Mouse (Mus musculus): ENCODE measurements around the gene Ptprh. TPM values are rescaled to one million over a fixed set of nuclear protein-coding genes. Genes with fewer than 3 reads are reported as not detected.

The Ptprh gene
- polyA plus RNA-seq, 1 experiment from 2014 or later = 0.04 TPM

DNA sequence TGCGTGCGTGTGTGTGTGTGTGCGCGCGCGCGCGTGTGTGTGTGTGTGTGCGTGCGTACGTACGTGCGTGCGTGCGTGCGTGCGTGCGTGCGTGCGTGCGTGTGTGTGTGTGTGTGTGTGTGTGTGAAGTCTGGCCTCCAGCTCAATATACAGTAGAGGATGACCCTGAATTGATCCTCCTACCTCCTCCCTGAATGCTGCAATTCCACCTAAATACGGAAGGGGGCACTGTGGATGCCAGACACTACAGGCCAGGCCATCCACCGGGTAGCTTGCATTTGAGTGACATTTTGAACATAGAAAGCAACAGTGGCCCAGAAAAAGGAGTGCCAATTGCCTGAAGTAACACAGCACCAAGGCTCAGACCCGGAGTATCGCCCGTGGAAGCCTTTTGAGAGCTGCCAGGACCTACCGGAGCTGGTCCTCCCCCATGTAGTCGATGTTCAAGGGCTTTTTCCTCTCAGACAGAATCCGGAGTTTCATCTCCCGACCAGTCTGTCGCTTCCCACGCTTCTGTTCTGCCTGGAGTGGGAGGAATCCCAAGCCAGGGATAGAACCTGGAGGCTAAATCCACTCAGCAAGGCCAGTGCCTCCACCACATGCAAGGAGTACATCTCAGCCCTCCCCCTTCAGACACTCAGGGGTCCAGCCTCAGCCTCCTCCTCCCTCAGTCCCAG lies 95.6 kb downstream of the Ptprh start:
- H3K27me3 ChIP-seq (replicated peaks) = no peaks in the 10 kb centered on the region
- H3K4me1 ChIP-seq = peaks cover 59% of the 10 kb centered on the region
- no peak for ATAC-seq (ENCODE audit: extremely low read depth, insufficient number of reproducible peaks, low FRiP score, low TSS enrichment)
- H3K36me3 ChIP-seq = peaks cover 20% of the 10 kb centered on the region
- peak overlapping the region; percentile 71; the same call in 1 of the 2 replicates for H3K9ac ChIP-seq
- peak overlapping the region; percentile 63; the same call in 1 of the 2 replicates for H3K4me2 ChIP-seq
- no peaks in the 10 kb centered on the region for H3K9me3 ChIP-seq
- peak overlapping the region; percentile 28; the same call in 1 of the 2 replicates for H3K27ac ChIP-seq (replicated peaks)
- WGBS = 79% methylated on average over 24 of the region's 32 CpGs
- peak overlapping the region; percentile 37; the same call in 1 of the 2 replicates for H3K4me3 ChIP-seq

- ATAC-seq (ENCODE audit: extremely low read depth, insufficient number of reproducible peaks, low FRiP score, low TSS enrichment) = no peak
- Histone ChIP-seq H3K27me3 (replicated peaks) (no peaks in the 10 kb centered on the region), H3K4me2 (peak overlapping the region; percentile 11; the same call in 1 of the 2 replicates), H3K36me3 (peaks cover 20% of the 10 kb centered on the region), H3K27ac (replicated peaks) (no peak overlapping the region), H3K4me1 (peaks cover 57% of the 10 kb centered on the region), H3K9ac (no peak overlapping the region), H3K9me3 (no peaks in the 10 kb centered on the region), H3K4me3 (no peak overlapping the region)
- 52% methylated on average over 3 of the region's 4 CpGs for WGBS
Observed at GRCm38 (mm10) chr7:4507220-4507619, 96.6 kb downstream of the Ptprh start.

GRCm38 (mm10) chr7:4504646-4505435 lies 99.0 kb downstream of the Ptprh start:
- Histone ChIP-seq H3K9ac (no peak overlapping the region), H3K4me2 (no peak overlapping the region), H3K9me3 (no peaks in the 10 kb centered on the region), H3K36me3 (peaks cover 20% of the 10 kb centered on the region), H3K27me3 (replicated peaks) (no peaks in the 10 kb centered on the region), H3K27ac (replicated peaks) (peak overlapping the region; percentile 58), H3K4me3 (no peak overlapping the region), H3K4me1 (peaks cover 47% of the 10 kb centered on the region)
- 41% methylated on average over 11 of the region's 11 CpGs for WGBS
- no peak for ATAC-seq (ENCODE audit: extremely low read depth, insufficient number of reproducible peaks, low FRiP score, low TSS enrichment)

GRCm38 (mm10) chr7:4503858-4504257 lies 100.0 kb downstream of the Ptprh start:
- Histone ChIP-seq H3K27me3 (replicated peaks) (no peaks in the 10 kb centered on the region), H3K36me3 (peaks cover 16% of the 10 kb centered on the region), H3K4me3 (no peak overlapping the region), H3K9me3 (no peaks in the 10 kb centered on the region), H3K27ac (replicated peaks) (peak overlapping the region; percentile 58), H3K4me1 (peaks cover 48% of the 10 kb centered on the region), H3K9ac (no peak overlapping the region), H3K4me2 (no peak overlapping the region)
- no peak for ATAC-seq (ENCODE audit: extremely low read depth, insufficient number of reproducible peaks, low FRiP score, low TSS enrichment)
- WGBS = 73% methylated on average over 5 of the region's 5 CpGs

DNA sequence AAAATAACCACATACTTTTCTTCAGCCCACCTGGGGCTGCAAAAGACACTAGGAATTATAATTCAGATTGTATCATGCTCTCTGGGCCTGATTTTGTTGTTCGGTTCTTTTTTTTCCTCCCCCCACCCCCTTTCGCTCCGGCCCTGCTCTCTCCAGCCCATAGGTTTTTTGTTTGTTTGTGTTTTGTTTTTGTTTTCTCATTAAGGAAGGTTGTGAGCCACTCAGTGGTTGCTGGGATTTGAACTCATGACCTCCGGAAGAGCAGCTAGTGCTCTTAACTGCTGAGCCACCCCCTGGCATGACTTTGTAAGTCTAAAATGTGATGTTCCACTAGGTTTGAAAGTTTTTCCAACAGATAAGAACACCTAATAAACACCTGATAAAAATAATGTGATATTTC lies 100.7 kb downstream of the Ptprh start:
- Histone ChIP-seq H3K27me3 (replicated peaks) (no peaks in the 10 kb centered on the region), H3K9me3 (no peaks in the 10 kb centered on the region), H3K27ac (replicated peaks) (peak overlapping the region; percentile 85; the same call in 1 of the 2 replicates), H3K9ac (no peak overlapping the region), H3K36me3 (peaks cover 14% of the 10 kb centered on the region), H3K4me1 (peaks cover 48% of the 10 kb centered on the region), H3K4me2 (peak overlapping the region; percentile 94; the same call in 1 of the 2 replicates), H3K4me3 (no peak overlapping the region)
- ATAC-seq (ENCODE audit: extremely low read depth, insufficient number of reproducible peaks, low FRiP score, low TSS enrichment) = no peak
- WGBS = 71% methylated on average over 4 of the region's 4 CpGs

- WGBS = 7% methylated on average over 14 of the region's 14 CpGs
- Histone ChIP-seq H3K9ac (peak overlapping the region; percentile 98), H3K4me1 (peaks cover 54% of the 10 kb centered on the region), H3K4me3 (peak overlapping the region; percentile 90), H3K4me2 (peak overlapping the region; percentile 94), H3K36me3 (peaks cover 14% of the 10 kb centered on the region), H3K27ac (replicated peaks) (peak overlapping the region; percentile 85), H3K9me3 (no peaks in the 10 kb centered on the region), H3K27me3 (replicated peaks) (no peaks in the 10 kb centered on the region)
- no peak for ATAC-seq (ENCODE audit: extremely low read depth, insufficient number of reproducible peaks, low FRiP score, low TSS enrichment)
Observed at GRCm38 (mm10) chr7:4502421-4503090, 101.3 kb downstream of the Ptprh start.

DNA sequence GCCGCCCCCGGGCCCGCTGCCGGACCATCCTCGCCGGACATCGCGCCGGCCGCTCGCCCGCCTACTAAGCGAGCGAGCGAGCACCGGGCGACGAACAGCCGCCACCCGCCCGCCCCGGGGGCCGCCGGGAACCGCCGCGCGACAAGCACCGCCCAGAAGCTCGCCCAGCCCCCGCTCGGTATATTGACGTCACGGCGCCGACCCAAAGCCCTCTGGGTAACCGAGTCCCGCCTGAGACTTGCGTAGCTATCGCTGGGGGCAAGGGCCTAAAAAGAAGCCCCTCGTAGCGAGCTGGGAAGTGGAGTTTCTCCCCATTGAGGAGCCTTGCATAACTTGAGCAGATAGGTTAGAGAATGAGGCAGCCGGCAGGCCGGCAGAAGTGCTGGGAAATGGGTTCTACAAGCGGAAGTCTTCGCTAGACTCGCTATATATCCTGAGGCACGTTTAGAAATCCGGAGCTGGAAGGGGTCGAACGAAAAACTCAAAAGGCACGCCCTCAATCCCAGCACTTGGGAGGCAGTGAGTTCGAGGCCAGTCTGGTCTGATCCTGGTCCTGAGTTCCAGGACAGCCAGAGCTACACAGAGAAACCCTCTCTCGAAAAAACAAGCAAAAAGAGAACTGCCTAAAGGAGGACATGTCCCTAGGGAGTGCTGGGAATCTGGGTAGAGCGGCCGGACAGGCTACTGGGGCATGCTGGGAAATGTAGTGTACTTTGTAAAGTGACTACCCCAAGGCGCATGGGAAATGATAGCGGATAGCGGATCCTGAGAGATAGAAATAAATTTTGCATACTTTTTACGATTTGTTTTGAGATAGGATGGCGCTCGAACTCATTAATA lies 102.1 kb downstream of the Ptprh start, which contains the start of gene Ppp1r12c:
TSS of gene Ppp1r12c (minus strand) at position 123 of the 840 bp plus-strand sequence.
- no peaks in the 10 kb centered on the region for H3K9me3 ChIP-seq
- peak within 1 kb of the TSS; percentile 94 for H3K4me2 ChIP-seq
- peak within 1 kb of the TSS; percentile 98 for H3K9ac ChIP-seq
- H3K27ac ChIP-seq (replicated peaks) = peak within 1 kb of the TSS; percentile 85
- peaks cover 60% of the 10 kb centered on the region for H3K4me1 ChIP-seq
- under 1% methylated on average over 62 of the region's 62 CpGs for WGBS
- H3K36me3 ChIP-seq = peaks cover 19% of the 10 kb centered on the region
- H3K4me3 ChIP-seq = peak within 1 kb of the TSS; percentile 90
- peak; percentile 88 for ATAC-seq (ENCODE audit: extremely low read depth, insufficient number of reproducible peaks, low FRiP score, low TSS enrichment)
- no peaks in the 10 kb centered on the region for H3K27me3 ChIP-seq (replicated peaks)

DNA sequence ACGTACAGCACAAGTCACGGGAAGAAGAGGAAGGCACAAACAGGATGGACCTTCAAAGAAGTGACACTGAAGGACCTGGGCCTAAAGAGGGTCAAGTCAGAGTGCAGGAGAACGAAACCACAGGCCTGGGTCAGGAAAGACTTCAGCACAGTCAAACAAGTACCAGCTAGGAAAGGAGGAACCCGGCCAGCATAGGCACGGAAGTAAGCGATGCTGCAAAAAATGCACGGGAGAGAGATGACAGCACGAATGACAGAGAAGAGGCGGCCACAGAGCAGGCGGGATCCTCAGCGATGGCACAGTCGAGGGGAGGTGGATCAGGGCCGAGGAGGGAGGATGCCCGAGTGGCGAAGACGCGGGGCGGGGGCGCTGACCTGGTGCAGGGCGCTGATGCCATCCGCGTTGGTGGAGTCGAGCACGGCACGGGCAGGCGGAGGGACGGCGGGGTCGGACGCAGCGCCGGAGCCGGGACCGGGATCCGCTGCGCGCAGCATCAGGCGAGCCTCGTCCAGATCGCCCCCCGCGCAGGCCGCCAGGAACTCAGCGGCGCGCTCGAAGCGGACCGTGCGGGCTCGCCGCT lies 102.9 kb downstream of the Ptprh start:
- peak overlapping the region; percentile 94 for H3K4me2 ChIP-seq
- H3K27me3 ChIP-seq (replicated peaks) = no peaks in the 10 kb centered on the region
- H3K27ac ChIP-seq (replicated peaks) = peak overlapping the region; percentile 85
- WGBS = under 1% methylated on average over 46 of the region's 52 CpGs
- peak overlapping the region; percentile 90 for H3K4me3 ChIP-seq
- peak overlapping the region; percentile 98 for H3K9ac ChIP-seq
- no peaks in the 10 kb centered on the region for H3K9me3 ChIP-seq
- peaks cover 60% of the 10 kb centered on the region for H3K4me1 ChIP-seq
- peak; percentile 19 for ATAC-seq (ENCODE audit: extremely low read depth, insufficient number of reproducible peaks, low FRiP score, low TSS enrichment)
- peaks cover 22% of the 10 kb centered on the region for H3K36me3 ChIP-seq

DNA sequence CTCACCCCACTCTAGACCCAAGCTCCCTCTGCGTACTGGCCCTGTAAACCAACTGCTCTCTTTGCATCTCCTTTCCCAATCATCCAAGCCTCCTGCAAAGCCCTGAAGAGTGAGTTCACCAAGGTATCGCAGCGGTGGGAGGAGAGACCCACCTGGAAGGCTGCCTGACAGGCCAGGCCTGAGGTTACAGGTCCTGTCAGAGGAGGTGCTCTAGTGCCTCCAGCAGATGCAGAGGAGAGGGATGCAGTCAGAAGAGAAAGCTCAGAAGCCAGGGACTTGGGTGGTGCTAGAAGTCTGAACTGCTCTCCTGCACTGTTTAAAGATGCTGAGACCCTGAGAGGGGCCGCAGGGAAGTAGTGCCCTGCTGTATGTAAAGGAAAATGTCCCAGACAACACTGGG lies 104.8 kb downstream of the Ptprh start:
- WGBS = 69% methylated on average over 4 of the region's 4 CpGs
- Histone ChIP-seq H3K36me3 (peaks cover 38% of the 10 kb centered on the region), H3K4me2 (peak overlapping the region; percentile 94), H3K9me3 (no peaks in the 10 kb centered on the region), H3K9ac (peak overlapping the region; percentile 98), H3K4me1 (peaks cover 52% of the 10 kb centered on the region), H3K27ac (replicated peaks) (peak overlapping the region; percentile 66), H3K27me3 (replicated peaks) (no peaks in the 10 kb centered on the region), H3K4me3 (peak overlapping the region; percentile 90)
- ATAC-seq (ENCODE audit: extremely low read depth, insufficient number of reproducible peaks, low FRiP score, low TSS enrichment) = no peak

Measured in heart, embryonic 13.5 days (tissue).